Mouse (Mus musculus) ES-CJ7 (cell line): Measurements from ENCODE around the gene Methig1.
"Not testable (repeated sequence)": the region's sequence is repeated elsewhere in the genome, so short reads cannot be mapped to it uniquely, and the experiment has no call there.

Experiments used
- DNase-seq: peaks from one replicate; pipeline ENCODE4 v3.0.0; 2011; ENCODE audit warnings: low read depth, low spot score

Gene Methig1

DNA sequence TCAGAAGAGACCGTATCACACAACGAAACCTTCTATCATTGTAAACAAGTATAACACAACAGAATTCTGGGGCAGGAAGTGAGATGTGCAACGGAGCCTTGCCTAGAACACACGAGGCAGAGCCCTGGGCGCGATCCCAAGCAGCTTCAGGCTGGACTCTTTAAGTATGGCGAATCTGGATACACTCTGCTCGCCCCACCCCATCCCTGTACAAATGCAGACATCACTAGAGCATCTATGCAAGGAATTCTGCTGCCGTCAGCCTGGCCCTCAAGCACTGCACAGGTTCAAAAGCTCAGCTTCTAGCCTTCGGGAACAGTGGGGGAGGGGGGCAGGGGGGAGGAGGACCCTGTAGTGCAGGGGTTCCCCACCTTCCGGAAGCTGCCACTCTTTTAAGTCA is 40.1 kb downstream of the Methig1 start:
- peak; percentile 34 for DNase-seq

DNA sequence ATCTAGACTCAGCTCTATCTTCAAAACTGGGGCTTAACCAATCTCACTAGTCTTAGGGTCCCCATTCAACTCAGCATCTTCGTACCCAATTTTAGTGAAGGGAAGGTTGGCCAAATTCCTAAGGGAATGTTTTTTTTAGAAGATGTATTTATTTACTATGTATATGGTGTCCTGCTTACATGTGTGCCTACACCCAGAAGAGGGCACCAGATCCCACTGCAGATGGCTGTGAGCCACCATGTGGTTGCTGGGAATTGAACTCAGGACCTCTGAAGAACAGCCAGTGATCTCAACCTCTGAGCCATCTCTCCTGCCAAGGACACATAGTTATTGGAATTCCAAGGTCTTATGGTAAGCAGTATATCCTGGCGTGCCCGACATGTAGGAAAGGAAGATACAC is 42.6 kb downstream of the Methig1 start:
- DNase-seq = no peak

DNA sequence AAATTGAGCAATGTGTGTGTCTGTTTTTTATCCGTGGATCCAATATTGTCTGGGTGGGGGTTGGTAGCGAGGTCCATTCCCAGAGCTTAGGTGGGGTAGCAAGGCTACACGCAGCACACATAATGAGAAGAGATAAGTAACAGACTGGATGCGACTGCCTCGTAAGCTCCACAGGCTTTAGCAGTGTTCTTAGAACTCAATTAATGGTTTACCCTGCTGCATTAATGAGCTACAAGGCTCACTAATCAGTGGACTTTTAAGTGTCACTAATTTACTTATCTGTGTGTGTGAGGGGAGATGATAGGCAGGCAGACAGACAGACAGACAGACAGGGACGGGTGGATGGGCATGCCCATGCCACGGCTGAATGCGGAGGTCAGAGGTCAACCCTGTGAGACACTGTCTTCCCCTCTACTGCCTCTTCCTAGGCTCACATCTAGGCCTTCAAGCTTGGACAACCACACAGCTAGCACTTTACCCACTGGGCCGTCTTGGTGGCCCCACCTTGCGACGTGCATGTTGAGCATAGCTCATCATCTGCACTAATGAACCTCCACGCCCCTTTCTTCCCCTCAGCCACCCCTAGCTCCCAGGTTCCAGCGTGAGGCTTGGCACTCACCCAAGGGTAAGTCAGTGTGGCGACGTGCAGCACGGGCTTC is 47.8 kb downstream of the Methig1 start:
- no peak for DNase-seq

DNA sequence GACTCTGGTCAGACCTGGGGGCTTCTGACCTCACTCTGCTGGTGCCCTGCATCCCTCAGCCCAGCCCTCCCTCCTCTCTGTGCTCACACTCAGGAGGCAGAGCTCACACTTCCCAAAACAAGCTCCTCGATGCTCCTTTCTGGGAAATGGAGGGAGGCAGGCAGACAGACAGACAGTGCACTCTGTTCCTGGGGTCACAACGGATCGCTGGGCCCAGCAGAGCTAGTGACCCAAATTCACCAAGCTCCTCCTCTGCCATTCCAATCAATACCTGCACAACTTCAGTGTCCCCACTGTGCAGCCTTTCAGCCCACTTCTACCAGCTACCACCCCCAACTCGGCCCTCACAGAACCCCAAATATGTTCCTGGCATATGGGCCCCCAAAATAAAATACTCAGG is 48.9 kb downstream of the Methig1 start:
- no peak for DNase-seq

DNA sequence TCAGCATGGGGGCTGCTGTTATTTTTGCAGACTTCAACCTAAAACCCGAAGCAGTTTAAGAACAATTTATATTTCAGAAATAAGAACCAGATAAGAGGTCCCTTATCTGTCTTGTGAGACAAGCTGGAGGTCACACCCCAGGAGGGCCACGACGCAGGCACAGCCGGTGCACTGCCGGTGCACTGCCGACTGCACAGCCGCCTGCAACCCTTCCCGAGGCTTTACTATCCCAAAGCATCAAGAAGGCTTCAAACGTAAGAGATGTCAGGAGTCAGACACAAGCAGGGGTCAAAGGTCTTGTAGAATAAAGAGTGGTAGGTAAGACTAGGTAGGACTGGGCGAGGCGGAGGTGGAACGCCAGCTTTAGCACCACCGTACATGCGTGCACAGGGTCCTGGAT is 49.4 kb downstream of the Methig1 start:
- no peak for DNase-seq

DNA sequence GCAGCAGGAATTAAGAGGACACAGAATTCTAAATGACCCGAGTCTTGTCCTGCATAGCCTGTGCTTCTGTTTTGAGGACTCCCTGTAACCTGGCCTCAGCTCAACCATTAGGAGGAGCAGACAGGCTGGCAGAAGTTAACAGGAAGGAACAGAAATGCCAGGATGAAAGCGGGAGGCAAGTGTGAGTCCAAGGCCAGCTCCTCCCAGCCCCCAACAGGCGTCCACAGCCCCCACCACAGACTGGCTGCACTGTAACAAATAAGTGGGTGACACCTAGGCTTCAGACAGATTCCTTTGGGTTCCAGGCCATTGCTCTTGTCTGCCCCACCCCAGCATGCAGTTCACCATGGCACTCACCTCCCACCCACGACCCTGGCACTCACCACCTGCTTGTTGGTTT is 49.8 kb downstream of the Methig1 start:
- no peak for DNase-seq

DNA sequence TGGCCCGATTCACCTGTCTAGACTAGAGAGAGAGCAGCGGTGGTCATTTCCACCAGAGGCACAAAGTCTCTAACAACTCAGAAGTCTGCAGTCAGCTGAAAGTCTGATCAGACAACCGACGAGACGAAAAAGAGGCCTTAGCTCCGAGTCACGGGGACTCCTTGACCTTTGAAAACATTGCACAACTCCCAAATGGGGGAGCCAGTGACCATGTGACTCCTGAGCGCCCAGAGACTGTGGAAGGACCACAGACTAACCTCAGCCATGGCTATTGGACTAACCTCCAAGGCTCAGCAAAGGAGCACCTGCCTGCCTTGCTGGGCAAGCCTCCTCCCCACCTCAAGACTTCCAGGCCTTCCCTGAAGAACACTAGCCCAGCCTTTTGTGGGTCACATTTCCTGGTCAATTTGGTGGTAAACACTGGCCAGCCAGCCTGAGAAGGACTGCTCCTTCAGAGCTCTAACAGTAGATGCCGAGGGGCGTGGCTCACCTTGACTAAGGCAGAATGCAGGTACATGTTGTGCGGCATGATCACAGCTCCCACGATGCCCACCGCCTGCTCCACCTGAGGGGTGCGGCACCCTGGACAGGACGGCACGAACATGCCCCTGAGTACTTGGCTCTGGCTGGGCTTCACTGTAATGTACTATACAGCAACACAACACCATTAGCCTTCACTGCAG is 50.5 kb downstream of the Methig1 start:
- DNase-seq = no peak

DNA sequence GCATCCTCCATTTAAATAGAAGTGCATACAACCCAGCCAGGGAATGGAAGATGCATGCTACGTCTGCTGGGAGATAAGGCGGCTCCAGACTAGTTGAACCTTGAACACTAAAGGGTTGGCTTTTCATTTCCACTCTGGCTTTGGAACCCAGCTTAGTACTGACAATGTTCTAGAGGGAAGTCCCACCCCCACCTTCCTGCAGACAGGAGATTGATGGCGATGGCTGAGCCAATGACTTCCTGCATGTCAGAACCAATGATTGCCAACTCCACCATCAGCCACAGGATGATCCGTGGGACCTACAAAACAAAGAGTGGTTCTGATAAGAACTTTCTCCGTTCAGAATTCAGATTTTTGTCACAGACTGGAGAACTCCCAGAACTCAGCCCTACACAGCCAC is 53.1 kb downstream of the Methig1 start:
- DNase-seq = peak; percentile 71

DNA sequence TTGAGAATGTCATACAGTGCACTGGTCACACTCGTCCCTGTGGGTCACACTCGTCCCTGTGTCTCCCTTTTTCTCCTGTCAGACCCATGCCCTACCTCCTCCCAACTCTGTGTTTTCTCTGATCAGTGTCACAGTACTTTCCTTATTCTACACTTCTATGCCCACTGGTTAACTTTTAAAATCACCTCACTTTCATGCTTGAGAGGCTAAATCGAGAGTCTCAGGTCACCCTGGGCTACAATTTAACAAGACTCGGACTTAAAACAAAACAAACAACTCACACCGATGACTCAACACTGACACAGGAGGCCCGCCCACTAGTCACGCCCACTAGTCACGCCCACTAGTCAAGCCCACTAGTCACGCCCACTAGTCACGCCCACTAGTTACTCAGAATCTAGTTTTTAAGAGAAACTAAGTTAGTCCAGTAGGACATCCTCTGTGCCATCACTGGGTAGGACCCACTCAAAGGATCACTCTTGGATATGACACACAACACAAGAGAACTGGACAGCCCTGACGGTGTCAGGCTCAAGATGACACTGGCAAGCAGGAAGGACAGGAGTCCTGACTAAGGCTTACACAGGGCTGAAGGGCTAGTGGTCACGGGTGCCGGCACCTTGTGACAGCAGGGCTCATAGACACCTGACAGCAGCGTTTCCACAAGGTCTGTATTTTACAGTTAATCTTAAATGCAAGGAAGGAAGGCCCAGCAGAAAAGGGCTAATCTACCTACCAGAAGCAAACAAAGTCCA is 58.1 kb downstream of the Methig1 start:
- DNase-seq = no peak

DNA sequence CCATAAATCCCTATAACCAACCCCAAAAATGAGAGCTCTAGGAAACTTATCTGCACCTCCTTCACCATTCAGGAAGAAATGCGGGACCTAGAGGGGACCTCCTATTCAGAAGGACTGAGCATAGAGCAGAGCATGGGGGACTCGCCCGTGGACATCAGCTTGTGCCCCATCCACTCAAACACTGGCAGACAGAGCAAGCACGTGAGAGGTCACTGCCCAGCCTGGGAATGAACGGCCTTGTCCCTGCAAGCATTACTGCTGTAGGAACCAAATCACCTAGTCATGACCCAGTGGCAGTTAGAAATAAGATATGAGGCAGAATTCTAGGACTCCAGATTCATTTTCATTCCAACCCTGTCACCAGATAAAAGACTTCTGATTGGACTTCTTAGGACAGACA is 58.8 kb downstream of the Methig1 start:
- no peak for DNase-seq

DNA sequence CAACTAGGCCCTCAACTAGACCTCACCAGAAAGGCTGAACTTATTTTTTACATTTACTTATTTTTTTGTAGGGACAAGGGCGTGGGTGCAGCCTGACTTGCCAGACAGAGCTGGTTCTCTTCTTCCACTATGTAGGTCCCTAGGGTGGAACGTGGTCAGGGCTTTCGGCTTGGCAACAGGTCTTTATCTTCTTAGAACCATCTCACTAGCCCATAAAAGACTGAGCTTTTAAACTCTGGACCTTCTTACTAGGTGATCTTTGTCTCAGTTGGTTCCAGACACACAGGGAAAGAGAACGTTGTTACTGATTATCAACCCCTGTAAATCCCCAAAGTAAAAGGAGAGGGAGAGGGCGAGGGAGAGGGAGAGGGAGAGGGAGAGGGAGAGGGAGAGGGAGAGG is 60.4 kb downstream of the Methig1 start:
- no peak for DNase-seq

DNA sequence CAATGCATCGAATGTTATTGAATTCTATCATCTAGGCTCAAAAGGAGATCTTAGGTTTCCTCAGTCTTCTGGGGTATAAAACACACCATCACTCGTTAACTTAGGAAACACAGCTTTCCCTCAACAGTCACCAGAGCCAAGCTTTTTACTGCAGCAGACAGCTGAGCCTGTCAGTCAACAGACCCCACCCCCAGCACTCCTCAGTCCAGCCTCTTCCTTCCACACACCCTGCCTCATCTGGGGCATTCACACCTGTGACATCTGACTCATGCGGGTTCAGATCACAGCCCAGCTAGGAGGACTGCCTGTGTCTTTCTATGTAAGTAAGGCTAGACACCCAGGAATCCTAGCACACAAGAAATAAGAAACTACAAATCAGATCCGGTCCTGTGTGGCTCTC is 61.1 kb downstream of the Methig1 start:
- DNase-seq = no peak

DNA sequence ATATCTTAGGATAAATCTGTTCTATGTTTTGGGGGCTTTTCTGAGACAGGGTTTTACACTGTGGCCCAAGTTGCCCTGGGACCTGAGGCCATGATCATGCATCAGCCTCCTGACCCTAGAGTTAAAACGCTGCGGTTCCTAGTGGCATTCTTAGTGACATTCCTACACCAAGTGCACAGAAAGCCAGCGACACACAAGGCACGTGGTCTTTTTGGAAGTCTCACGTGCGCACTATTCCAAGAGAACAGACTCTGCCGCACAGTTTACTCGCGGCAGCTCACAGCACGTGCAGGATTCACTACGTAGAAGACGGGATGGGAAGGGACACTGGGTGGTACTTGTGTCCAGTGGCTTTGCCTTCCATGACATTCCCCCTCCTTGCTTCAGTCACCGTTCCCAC is 62.0 kb downstream of the Methig1 start:
- DNase-seq = no peak

DNA sequence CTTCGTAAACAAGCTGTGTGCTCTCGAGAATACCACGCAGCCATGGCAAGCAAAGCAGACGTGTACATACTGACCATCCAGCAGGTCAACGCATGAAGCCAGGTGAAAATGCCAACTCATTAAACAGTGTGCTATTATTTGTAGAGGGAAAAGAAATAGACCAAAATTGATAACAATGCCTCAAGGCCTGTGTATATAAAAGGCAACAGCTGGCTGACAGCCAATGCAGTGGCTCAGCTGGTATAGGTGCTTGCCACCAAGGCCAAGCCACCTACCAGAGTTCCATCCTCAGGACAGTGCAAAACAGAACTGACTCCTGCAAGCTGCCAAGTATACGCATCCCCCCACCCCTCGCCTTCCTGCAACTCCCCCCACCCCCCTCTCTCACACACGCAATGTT is 62.7 kb downstream of the Methig1 start:
- DNase-seq = no peak

DNA sequence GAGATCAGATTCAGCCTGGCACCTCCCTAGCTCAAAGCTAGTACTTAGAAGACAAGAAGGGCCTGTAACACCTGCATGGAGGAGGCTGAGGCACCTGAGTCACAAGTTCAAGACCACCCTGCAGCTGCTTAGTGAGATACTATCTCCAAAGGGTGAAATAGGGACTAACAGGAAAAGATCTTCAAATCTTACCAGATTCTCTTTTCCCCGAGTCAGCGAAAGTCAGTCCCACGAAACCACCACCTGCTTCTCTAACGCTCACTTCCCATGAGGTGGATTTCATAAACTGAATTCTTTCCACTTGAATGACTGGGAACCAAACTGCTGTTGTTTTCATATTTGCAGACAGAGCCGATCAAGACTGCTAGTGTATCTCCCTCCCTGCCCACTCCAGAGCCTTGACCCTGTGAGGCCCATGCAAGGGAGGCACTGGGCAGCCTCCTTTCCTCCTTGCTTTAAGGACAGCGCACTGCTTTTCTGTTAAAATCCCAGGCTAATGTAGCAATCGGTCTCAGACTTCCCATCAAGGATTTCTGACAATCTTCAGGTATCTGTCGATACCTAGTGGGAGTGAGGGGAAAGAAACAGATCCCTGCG is 65.0 kb downstream of the Methig1 start:
- DNase-seq = no peak

DNA sequence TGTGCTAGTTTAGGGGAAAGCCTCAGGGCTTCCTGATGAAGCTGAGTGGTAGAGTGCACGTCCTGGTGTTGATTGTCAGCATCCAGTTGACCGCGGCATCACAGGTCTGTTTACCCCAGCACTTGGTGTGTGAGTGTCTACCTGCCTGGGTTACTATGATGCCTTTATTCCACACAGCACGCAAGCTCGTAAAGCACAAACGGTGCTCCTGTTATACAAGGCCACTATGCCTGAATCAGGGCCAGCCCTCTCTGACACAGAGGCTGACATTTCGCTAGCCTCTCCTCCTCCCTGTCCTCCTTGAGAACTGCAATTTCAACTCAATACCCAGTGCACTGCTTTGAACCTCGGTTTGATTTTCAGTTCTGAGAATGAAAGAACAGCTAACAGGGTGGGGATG is 66.4 kb downstream of the Methig1 start:
- DNase-seq = no peak

DNA sequence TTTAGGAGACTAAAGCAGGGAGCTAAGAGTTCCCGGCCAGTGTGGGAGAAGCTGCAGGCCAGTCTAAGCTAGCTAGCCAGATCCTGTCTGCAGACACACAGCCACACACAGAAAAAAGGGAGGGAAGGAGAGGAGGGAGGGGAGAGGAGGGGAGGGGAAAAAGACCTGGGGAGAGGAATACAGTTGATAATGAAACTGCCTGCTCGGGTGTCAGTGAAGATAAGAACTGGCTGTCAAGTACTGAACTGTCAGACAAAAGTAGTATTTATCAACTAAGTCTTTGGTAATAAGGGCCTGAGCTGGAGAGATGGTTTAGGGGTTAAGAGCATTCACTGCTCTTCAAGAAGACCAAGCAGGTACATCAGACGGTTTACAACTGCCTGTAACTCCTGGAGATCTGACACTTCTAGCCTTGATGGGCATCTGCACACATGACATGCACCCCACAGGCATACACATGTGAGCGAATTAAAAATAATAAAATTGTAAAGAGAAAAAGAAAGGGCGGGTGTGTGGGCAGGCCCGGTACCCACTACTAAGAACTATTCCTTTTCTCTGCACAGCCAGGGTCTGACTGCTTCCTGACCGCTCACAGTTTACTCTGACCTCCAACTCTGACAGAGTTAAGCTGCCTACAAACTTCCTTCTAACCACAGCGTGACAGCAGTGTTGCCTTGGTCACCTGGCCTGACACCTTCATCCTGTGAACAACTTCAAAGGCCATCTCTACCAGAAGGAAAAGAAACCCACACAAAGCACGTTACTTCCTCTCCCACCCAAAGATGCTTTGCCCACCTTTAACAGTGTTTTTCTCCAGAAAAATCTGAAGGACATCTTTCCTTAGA is 67.2 kb downstream of the Methig1 start:
- DNase-seq = no peak

DNA sequence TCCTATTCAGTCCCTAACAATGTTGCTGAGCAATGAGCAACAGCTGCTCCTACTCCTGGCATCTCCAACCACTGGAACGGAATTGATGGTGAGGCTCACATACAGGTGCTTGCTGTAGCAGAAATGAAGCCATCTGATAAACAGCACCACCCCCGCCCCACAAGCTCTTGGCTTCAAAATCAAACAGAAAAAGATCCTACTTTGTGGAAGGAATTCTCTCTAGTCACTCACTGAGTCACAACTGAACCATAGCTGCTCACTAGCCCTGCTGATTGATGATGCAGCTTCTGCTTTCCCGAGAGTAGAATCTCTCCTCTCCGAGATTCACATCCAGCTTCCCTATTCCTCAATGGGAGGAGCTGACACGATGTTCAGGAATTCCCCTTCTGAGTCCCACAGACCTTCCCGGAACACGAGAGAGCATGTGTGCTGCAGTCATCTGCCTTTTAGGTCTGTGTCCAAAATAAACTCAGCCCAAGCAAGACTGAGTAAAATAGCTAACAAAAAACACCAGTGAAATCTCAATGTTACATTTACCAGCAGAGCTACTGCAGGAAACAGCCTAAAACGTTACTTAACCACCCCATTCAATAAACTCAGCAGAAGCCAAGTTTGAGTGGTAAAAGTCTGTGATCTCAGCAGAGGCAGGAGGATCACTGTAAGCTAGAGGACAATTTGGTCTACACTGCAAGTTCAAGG is 68.3 kb downstream of the Methig1 start:
- DNase-seq = no peak

DNA sequence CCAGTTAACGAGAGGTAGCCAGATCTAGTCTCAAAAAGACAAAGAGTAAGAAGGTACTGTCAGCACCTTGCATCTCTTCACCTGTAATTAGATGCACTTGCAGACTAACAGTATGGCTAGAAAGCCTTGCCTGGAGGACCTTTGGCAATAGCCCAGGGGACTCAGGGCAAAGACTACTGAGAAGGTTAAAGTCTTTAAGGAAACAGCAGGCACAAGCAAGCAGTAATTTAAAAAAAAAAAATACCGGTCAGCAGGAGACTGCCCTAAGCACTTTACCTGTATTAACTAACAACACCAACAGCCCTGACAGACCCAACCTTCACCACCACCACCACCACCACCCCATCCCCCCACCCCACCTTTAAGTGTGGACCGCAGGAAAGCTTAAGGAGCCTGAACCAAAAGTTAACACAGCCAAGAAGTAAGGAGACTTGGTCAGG is 68.8 kb downstream of the Methig1 start, which contains the start of gene Gm5475:
Gene Gm5475 (plus strand): TSS at position 390 of the 440 bp plus-strand sequence.
- DNase-seq = not testable (repeated sequence)

DNA sequence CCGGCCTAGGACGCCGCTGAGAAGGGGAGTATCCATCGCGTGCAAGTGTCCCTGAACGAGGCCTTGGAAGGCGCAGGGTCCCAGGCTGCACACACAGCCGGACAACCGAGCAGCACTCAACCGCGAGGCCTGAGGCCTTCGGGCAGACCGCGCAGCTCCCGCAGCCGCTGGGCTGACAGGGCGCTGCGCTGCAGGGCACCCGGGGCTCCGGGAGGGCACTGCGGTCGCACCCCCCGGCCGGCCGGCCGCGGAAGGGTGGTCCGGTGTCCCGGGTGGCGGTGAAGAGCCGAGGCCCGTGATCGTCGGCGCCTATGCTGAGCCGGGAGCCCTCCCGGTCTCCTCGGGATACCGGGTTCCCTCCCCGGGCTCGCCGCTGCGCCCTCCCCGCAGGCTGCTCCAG is 69.5 kb downstream of the Methig1 start:
- DNase-seq = peak; percentile 25
